Mouse (Mus musculus) liver, postnatal 0 days (tissue): ENCODE measurements around the gene Olfr588-ps1.

ENCODE experiments used
- CTCF ChIP-seq: sonication (generic); IDR thresholded peaks from 2 replicates; pipeline ENCODE4 v1.5.1; 2016; ENCODE audit warnings: antibody characterized with exemption, low read depth
- EP300 ChIP-seq: IDR thresholded peaks from 2 replicates; pipeline ENCODE4 v1.6.1; 2016; ENCODE audit warnings: antibody characterized with exemption, low read depth, mild to moderate bottlenecking

DNA sequence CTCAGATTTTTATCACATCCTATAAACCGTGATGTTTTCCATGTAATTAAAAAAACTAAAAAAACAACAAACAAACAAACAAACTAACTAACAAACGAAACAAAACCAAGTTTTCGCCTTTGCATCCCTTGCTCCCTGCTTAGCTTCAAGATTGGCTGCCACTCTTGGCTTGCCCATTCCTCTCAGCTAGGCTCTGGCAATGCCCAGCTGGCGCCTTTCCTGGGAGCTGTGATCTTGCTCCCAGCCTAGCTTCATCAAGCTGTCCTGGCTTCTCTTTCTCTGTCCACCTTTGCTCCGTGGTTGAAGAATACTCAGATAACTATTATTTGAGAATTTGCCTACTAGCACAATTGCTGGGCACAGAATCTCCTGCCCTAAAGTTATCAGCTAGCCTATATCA, 29.0 kb downstream of the Olfr588-ps1 start:
- TF ChIP-seq CTCF, result no peak
- no peak for TF ChIP-seq EP300
